Mouse (Mus musculus): ENCODE data around the gene Map9. TPM values are rescaled to one million over a fixed set of nuclear protein-coding genes. Genes with fewer than 3 reads are reported as not detected.
"Not testable (repeated sequence)": the region's sequence is repeated elsewhere in the genome, so short reads cannot be mapped to it uniquely, and the experiment has no call there.

The Map9 gene
- polyA plus RNA-seq (2015; fragmentation: Nextera tagmentation; extraction: Ambion mirVana), result 81.0 and 90.4 TPM in 2 replicates

DNA sequence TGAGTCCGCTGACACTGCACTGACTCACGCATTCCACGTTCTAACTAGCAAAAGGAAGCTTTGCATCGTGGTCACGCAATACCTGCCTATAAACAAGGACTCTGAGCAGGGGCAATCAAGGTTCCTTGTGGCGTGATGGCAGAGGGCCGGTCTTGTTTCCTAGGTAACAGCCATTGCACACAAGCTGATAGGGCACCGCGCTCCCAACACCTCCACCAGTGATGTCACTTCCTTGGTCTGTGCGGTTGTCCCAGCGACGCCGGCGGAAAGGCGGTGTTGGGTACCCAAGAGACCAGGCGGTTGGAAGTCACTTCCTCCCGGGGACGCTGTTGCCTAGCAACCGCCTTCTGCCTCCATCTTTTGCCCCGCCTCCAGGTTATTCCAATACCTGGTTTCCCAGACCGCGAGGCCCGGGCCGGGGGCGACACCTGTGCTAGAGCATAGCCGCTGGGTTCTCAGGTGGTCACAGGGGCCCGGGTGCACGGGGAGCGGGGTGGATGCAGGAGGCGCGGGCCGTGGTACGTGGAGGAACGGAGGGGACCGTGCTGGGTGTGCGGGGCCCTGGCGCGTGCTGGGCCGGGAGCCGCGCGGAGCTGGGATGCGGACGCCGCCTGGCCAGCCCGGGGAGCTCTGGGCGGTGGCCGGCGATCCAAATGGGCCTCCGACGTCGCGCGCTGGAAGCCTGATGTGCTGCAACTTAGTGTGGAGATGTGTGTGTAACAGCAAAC lies at the start of gene Map9:
Gene Map9, plus strand, starts transcription at position 248 of the 728 bp plus-strand sequence.
- WGBS, result under 1% methylated on average over 54 of the region's 54 CpGs
- Histone ChIP-seq H3K36me3 (peaks cover 12% of the 10 kb centered on the region; the same call in 1 of the 2 replicates), H3K4me3 (peak within 1 kb of the TSS; percentile 99), H3K4me2 (replicated peaks) (peak within 1 kb of the TSS; percentile 63), H3K4me1 (peaks cover 8% of the 10 kb centered on the region), H3K27ac (replicated peaks) (peak within 1 kb of the TSS; percentile 89), H3K9me3 (no peaks in the 10 kb centered on the region), H3K27me3 (no peaks in the 10 kb centered on the region), H3K9ac (replicated peaks) (peak within 1 kb of the TSS; percentile 70)
- peak; percentile 100 for ATAC-seq (replicated peaks)

- no peak overlapping the region for H3K4me2 ChIP-seq (replicated peaks)
- no peak for ATAC-seq (replicated peaks)
- no peaks in the 10 kb centered on the region for H3K9me3 ChIP-seq
- no peaks in the 10 kb centered on the region for H3K36me3 ChIP-seq
- WGBS, result 89% methylated on average over 4 of the region's 4 CpGs
- H3K27me3 ChIP-seq, result no peaks in the 10 kb centered on the region
- H3K4me3 ChIP-seq, result no peak overlapping the region
- H3K27ac ChIP-seq (replicated peaks), result no peak overlapping the region
- H3K9ac ChIP-seq (replicated peaks), result no peak overlapping the region
- no peaks in the 10 kb centered on the region for H3K4me1 ChIP-seq
Measured at GRCm38 (mm10) chr3:82315728-82316127, 42.1 kb upstream of the Map9 start.

DNA sequence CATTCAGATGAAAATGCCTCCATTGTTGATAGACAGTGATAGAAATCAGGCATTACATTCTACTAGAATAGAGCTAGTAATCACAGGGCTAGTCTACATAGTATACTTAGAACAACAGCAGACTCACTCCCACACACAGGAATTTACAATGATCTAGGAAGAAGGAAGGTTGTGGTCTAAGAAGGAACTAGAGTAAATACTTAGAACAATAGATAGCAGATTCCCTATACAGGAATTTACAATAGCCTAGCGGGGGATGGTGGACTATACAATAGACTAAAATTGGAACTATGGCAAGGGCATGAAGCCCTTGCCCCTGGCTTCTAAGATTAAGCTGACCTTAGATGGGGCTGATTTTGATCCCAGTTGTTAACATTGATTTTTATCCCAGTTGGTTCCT lies 31.1 kb upstream of the Map9 start:
- H3K4me1 ChIP-seq; ATAC-seq (replicated peaks); H3K36me3 ChIP-seq: not testable (repeated sequence)

DNA sequence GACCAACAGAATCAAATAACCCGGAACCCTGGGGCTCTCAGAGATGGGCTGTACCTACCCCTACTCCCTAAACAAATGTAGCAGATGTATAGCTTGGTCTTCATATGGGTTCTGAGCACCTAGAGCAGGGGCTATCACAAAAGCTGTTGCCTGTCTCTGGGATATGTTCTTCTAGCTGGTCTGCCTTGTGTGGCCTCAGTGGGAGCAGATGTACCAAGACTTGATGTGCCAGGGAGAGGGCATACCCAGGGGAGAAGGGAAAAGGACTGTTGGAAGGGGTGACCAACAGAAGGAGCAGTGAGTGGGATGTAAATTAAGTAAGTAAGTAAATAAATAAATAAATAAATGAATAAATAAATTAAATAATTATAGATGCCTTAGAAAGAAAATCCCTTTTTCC lies 25.8 kb upstream of the Map9 start:
- WGBS, result 92% methylated on average over 1 of the region's 1 CpGs

More for the DNA sequence above, 31.1 kb upstream of the Map9 start:
- H3K4me2 ChIP-seq (replicated peaks); H3K27ac ChIP-seq (replicated peaks); H3K9ac ChIP-seq (replicated peaks); H3K4me3 ChIP-seq; H3K27me3 ChIP-seq; H3K9me3 ChIP-seq: not testable (repeated sequence)
- WGBS, result 95% methylated on average over 1 of the region's 1 CpGs

DNA sequence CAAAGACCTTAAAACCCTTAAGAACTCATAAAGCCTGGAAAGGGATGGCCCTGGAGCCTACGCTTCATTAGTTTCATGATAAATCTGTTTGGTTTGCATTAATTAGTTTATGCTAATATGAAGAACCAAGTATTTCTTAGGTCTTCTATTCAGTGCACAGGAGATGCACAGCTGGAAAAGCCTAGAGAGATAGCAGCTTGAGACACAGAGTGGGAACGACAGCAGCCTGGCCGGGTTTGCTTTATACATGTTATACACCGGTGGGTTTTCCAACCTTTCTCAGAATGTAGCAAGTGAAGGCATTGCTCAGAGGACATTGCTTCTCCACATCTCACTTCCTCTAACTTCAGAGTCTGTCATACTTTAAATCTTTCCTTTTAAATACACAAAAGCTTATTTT lies 25.3 kb upstream of the Map9 start:
- H3K9ac ChIP-seq (replicated peaks), result no peak overlapping the region
- no peak overlapping the region for H3K4me3 ChIP-seq
- H3K9me3 ChIP-seq, result no peaks in the 10 kb centered on the region
- no peak for ATAC-seq (replicated peaks)
- WGBS, result 82% methylated on average over 4 of the region's 4 CpGs
- no peaks in the 10 kb centered on the region for H3K27me3 ChIP-seq
- H3K27ac ChIP-seq (replicated peaks), result no peak overlapping the region
- no peaks in the 10 kb centered on the region for H3K36me3 ChIP-seq
- 0 out of 2 replicates have a peak, but pooled peaks cover 2% of the 10 kb centered on the region for H3K4me1 ChIP-seq
- H3K4me2 ChIP-seq (replicated peaks), result no peak overlapping the region

More for the DNA sequence above, 25.8 kb upstream of the Map9 start:
- Histone ChIP-seq H3K27me3 (no peaks in the 10 kb centered on the region), H3K4me2 (replicated peaks) (no peak overlapping the region), H3K27ac (replicated peaks) (no peak overlapping the region), H3K9me3 (no peaks in the 10 kb centered on the region), H3K36me3 (no peaks in the 10 kb centered on the region), H3K4me3 (no peak overlapping the region), H3K4me1 (0 out of 2 replicates have a peak, but pooled peaks cover 2% of the 10 kb centered on the region), H3K9ac (replicated peaks) (no peak overlapping the region)
- no peak for ATAC-seq (replicated peaks)

DNA sequence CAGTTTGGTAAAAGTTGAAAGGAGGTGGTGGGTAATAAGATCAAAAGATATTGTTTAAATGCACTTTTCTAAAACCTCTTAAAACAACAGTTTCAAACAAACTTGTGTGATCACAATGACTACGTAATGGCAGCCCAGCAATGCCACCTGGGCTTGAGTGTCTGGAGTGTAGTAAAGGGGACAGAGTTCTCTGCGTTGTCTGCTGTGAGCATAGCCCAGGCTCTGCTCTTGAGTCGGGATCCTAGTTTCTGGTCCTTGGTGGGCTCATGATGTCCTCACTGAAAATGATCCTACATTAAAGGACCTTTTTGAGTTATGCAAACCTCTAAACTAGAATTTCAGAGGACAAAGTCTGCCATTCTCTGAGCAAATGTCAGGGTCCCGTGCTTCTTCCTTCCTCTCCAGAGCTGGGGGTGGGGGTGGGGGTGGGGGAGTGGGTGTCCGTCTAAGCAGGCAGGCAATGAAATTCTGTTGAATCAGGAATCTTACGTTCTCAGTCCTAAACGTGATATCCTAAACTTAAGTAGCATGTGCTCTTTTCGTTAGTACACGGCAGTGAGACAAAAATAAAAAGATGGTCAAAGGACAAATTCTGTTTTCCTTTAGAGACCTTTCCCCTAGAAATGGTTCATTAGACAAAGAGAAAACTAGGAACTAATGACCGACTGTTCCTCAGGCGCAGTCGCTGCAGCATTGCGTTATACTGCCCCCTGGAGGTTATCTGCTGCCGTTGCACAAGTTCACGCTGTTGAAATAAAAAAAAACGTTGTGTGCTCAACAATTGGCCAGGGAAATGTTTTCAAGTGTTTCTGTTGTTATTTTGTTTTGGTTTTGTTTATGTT lies 24.5 kb upstream of the Map9 start:
- H3K4me1 ChIP-seq, result 0 out of 2 replicates have a peak, but pooled peaks cover 2% of the 10 kb centered on the region
- H3K27ac ChIP-seq (replicated peaks), result no peak overlapping the region
- H3K4me3 ChIP-seq, result peak overlapping the region; percentile 33
- peak overlapping the region; percentile 40 for H3K9ac ChIP-seq (replicated peaks)
- peak; percentile 76 for ATAC-seq (replicated peaks)
- 8% methylated on average over 16 of the region's 16 CpGs for WGBS
- peak overlapping the region; percentile 44 for H3K4me2 ChIP-seq (replicated peaks)
- no peaks in the 10 kb centered on the region for H3K27me3 ChIP-seq
- no peaks in the 10 kb centered on the region for H3K36me3 ChIP-seq
- H3K9me3 ChIP-seq, result no peaks in the 10 kb centered on the region

DNA sequence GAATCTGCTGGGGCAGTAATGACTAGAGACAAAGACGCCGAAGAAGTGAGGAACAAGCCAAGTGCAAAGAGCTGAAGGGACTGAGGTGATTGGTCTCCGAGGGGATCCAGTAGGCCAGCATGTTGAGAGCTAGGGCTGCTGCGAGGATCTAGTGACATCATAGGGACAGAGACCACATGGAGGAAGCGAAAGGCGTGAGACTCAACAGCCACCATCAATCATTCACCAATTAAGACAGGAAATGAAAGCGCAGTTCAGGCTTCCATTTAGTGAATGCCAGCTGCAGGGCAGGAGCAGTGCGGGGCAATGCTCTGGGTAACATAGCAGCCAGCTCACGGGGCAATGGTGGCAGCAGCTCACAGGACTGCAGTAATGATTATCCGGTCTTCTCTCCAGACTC lies 17.7 kb upstream of the Map9 start:
- ATAC-seq (replicated peaks), result no peak
- H3K9ac ChIP-seq (replicated peaks), result no peak overlapping the region
- no peaks in the 10 kb centered on the region for H3K27me3 ChIP-seq
- H3K36me3 ChIP-seq, result no peaks in the 10 kb centered on the region
- WGBS, result 81% methylated on average over 10 of the region's 10 CpGs
- H3K4me1 ChIP-seq, result no peaks in the 10 kb centered on the region
- no peak overlapping the region for H3K4me2 ChIP-seq (replicated peaks)
- H3K9me3 ChIP-seq, result no peaks in the 10 kb centered on the region
- H3K4me3 ChIP-seq, result no peak overlapping the region
- H3K27ac ChIP-seq (replicated peaks), result no peak overlapping the region

- no peak for ATAC-seq (replicated peaks)
- no peak overlapping the region for H3K4me3 ChIP-seq
- H3K4me2 ChIP-seq (replicated peaks), result no peak overlapping the region
- WGBS, result 51% methylated on average over 2 of the region's 2 CpGs
- H3K9ac ChIP-seq (replicated peaks), result no peak overlapping the region
- no peaks in the 10 kb centered on the region for H3K9me3 ChIP-seq
- H3K36me3 ChIP-seq, result no peaks in the 10 kb centered on the region
- H3K27me3 ChIP-seq, result no peaks in the 10 kb centered on the region
- no peaks in the 10 kb centered on the region for H3K4me1 ChIP-seq
- H3K27ac ChIP-seq (replicated peaks), result no peak overlapping the region
Measured at GRCm38 (mm10) chr3:82348277-82348860, 9.5 kb upstream of the Map9 start.

DNA sequence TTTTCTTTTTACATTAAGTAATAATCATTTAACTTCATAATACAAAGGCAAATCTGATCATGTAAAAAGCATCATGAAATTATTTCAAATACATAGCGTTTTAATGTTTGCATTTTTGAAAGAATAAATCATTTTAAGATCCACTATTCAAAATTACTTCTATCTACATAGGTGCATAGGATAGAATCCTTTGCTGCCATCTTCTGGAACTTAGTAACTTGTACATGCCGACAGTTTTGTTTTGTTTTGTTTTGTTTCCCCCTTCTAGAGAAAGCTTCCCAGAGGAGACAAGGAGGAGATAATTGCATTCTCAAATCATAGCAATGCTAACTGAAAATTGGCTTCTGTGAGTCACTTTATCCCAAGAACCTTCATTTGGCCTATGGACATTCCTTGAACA lies 7.5 kb upstream of the Map9 start:
- no peak for ATAC-seq (replicated peaks)
- Histone ChIP-seq H3K27me3 (no peaks in the 10 kb centered on the region), H3K9me3 (no peaks in the 10 kb centered on the region), H3K27ac (replicated peaks) (no peak overlapping the region), H3K4me2 (replicated peaks) (no peak overlapping the region), H3K4me3 (no peak overlapping the region), H3K36me3 (no peaks in the 10 kb centered on the region), H3K4me1 (no peaks in the 10 kb centered on the region), H3K9ac (replicated peaks) (no peak overlapping the region)
- 54% methylated on average over 2 of the region's 2 CpGs for WGBS

GRCm38 (mm10) chr3:82357340-82357739 lies 504 bp upstream of the Map9 start:
- Histone ChIP-seq H3K36me3 (peaks cover 12% of the 10 kb centered on the region; the same call in 1 of the 2 replicates), H3K27me3 (no peaks in the 10 kb centered on the region), H3K4me1 (peaks cover 8% of the 10 kb centered on the region), H3K9me3 (no peaks in the 10 kb centered on the region), H3K27ac (replicated peaks) (peak overlapping the region; percentile 89), H3K9ac (replicated peaks) (peak overlapping the region; percentile 44; the same call in 1 of the 2 replicates), H3K4me3 (peak overlapping the region; percentile 99), H3K4me2 (replicated peaks) (peak overlapping the region; percentile 40)
- WGBS, result 0% methylated on average over 5 of the region's 5 CpGs
- ATAC-seq (replicated peaks), result peak; percentile 33

DNA sequence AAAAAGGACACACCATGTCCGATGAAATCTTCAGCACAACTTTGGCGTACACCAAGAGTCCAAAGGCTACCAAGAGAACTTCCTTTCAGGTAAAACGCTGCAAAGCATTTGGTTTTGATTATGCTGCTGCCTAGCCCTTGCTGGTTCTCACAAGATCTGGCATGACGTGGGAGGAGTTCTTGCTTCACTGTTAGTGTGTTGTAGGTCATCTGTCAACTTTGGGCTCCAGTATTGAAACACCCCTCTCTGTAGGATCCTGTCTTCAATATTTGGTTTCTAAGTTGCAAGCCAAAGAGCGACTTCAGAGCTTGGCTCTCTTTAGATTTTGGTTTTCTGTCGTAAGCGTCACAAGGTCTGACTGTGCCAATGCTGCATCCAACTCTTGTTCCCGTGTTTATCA lies 1.2 kb downstream of the Map9 start:
- Histone ChIP-seq H3K4me3 (peak overlapping the region; percentile 99; the same call in 1 of the 2 replicates), H3K9me3 (no peaks in the 10 kb centered on the region), H3K4me2 (replicated peaks) (peak overlapping the region; percentile 63), H3K36me3 (peaks cover 21% of the 10 kb centered on the region), H3K9ac (replicated peaks) (no peak overlapping the region), H3K27me3 (no peaks in the 10 kb centered on the region), H3K4me1 (peaks cover 8% of the 10 kb centered on the region), H3K27ac (replicated peaks) (no peak overlapping the region)
- 93% methylated on average over 8 of the region's 8 CpGs for WGBS
- no peak for ATAC-seq (replicated peaks)

DNA sequence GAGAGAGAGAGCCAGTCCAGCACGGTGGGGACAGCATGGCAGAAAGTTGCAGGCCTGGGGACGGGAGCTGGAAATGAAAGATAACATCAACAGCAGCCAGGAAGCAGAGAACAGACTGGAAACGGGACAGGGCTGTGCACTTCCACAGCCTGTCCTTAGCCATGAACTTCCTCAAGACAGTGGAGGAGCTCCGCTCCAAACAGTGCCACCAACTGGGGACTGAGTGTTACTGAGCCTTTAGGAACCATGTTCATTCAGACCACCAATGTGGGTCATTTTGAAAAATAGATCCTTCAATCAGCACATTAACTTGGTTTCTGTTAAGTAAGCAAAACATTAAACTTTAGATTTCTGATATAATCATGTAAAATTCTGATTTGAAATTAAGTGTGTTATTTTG lies 4.6 kb downstream of the Map9 start:
- peaks cover 29% of the 10 kb centered on the region for H3K36me3 ChIP-seq
- no peak overlapping the region for H3K4me2 ChIP-seq (replicated peaks)
- ATAC-seq (replicated peaks), result no peak
- 52% methylated on average over 4 of the region's 4 CpGs for WGBS
- H3K4me3 ChIP-seq, result no peak overlapping the region
- no peak overlapping the region for H3K27ac ChIP-seq (replicated peaks)
- no peaks in the 10 kb centered on the region for H3K27me3 ChIP-seq
- H3K9ac ChIP-seq (replicated peaks), result no peak overlapping the region
- H3K9me3 ChIP-seq, result no peaks in the 10 kb centered on the region
- peaks cover 8% of the 10 kb centered on the region for H3K4me1 ChIP-seq

All from forebrain, embryonic 15.5 days (tissue).